Mouse (Mus musculus): ENCODE results near the gene Timm50.

GRCm38 (mm10) chr7:28334534-28334933, 22.7 kb upstream of the Timm50 start:
- no peak for TF ChIP-seq CTCF (IDR thresholded peaks at IDR 0.05; ENCODE audit: insufficient read depth, low read depth, low read length)
- TF ChIP-seq POLR2A (IDR thresholded peaks at IDR 0.05; ENCODE audit: insufficient read depth, low read depth, low read length) = no peak

Measured in olfactory bulb, adult 2 months (tissue).